Mouse (Mus musculus): ENCODE measurements around the gene Rasl10a. TPM values are rescaled to one million over a fixed set of nuclear protein-coding genes. Genes with fewer than 3 reads are reported as not detected.

Gene Rasl10a
- polyA plus RNA-seq, 1 experiment from 2014 or later: 0.70 TPM

DNA sequence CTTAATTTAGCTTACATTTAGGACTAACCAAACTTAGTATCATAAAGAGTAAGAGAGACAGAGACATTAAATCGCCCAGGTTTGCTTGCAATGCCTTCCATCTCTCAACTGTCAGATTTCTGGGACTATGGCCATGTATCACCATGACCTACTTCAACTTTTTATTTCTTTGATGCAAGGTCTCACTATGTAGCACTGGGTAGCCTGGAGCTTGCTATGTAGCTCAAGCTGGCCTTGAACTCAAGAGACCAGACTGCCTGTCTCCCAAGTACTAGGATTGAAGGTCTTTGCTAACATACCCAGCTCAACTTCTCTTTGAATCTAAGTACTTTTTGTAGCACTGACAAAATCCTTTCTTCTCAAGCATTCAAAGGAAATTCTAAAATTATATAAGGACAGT lies 31.2 kb downstream of the Rasl10a start:
- Histone ChIP-seq H3K4me2 (no peak overlapping the region), H3K9ac (no peak overlapping the region), H3K4me1 (replicated peaks) (0 out of 2 replicates have a peak, but pooled peaks cover 4% of the 10 kb centered on the region), H3K27ac (ENCODE audit: poor library complexity, severe bottlenecking) (no peak overlapping the region), H3K27me3 (replicated peaks) (no peaks in the 10 kb centered on the region), H3K9me3 (replicated peaks) (no peaks in the 10 kb centered on the region), H3K4me3 (no peak overlapping the region), H3K36me3 (peaks cover 76% of the 10 kb centered on the region)
- 98% methylated on average over 1 of the region's 1 CpGs for WGBS
- ATAC-seq (ENCODE audit: insufficient number of reproducible peaks, low FRiP score): no peak

DNA sequence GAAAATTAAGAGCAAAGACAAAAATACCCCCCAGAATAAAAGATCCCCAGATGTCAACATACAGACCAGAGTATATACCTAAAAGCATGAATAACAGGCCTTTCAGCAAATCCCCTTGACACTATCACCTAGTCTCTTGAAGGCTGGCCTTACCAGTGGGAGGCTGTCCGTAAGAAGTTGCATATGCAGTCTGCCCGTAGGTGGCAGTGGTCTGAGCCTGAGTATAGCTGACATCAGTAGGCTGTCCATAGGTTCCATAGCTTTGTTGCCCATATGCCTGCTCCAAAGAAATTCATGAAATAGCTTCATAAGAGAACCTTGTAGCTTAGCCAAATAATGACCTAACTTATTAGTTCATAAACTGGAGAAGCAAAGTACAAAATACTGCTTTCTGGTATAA lies 33.8 kb downstream of the Rasl10a start:
- ATAC-seq (ENCODE audit: insufficient number of reproducible peaks, low FRiP score): no peak
- H3K4me3 ChIP-seq: no peak overlapping the region
- peaks cover 13% of the 10 kb centered on the region for H3K4me1 ChIP-seq (replicated peaks)
- no peak overlapping the region for H3K27ac ChIP-seq (ENCODE audit: poor library complexity, severe bottlenecking)
- 49% methylated on average over 2 of the region's 2 CpGs for WGBS
- no peaks in the 10 kb centered on the region for H3K9me3 ChIP-seq (replicated peaks)
- H3K9ac ChIP-seq: no peak overlapping the region
- H3K27me3 ChIP-seq (replicated peaks): no peaks in the 10 kb centered on the region
- H3K36me3 ChIP-seq: peaks cover 52% of the 10 kb centered on the region
- no peak overlapping the region for H3K4me2 ChIP-seq

DNA sequence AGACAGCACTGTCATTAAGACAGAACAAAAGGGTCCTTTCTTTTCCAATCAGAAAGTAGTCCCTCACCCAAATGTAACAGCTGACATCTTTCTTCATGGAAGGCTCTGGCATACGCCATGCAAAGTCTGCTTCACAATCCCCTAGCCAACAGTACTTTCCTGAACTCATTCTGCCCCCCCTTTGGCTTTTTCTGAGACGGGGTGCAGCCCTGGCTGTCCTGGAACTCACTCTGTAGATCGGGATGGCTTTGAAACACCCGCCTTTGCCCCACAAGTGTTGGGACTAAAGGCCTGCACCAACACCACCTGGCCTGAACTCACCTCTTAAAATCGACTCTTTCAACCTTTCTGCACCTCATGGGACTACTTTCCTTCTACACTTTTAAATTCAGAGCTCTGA lies 37.9 kb downstream of the Rasl10a start:
- Histone ChIP-seq H3K9me3 (replicated peaks) (no peaks in the 10 kb centered on the region), H3K27ac (ENCODE audit: poor library complexity, severe bottlenecking) (no peak overlapping the region), H3K4me3 (no peak overlapping the region), H3K4me2 (peak overlapping the region; percentile 9; the same call in 1 of the 2 replicates), H3K4me1 (replicated peaks) (peaks cover 27% of the 10 kb centered on the region), H3K9ac (no peak overlapping the region), H3K36me3 (peaks cover 17% of the 10 kb centered on the region), H3K27me3 (replicated peaks) (no peaks in the 10 kb centered on the region)
- 74% methylated on average over 5 of the region's 5 CpGs for WGBS
- ATAC-seq (ENCODE audit: insufficient number of reproducible peaks, low FRiP score): no peak

DNA sequence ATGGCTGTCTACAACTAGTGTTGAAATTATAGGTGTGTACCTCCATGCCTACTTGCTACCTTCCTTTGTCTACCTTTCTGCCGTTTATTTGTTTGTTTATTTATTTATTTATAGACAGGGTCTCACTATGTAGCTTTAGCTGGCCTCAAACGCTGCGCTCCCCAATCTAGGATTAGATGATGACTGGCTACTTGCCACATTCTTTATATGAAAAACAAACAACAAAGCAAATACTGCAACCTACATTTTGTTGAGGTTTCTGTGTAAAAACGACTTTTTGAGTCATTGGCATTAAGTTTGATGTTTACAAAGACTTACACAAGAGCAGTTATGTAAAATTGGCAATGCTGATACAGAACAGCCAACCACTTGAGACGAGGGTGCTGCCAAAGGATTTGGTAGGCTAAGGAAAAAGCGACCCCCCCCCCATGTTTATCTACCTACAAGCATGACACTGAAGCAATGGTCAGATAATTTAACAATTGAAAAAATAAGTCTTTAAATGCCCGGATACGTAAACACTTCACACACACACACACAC lies 38.6 kb downstream of the Rasl10a start:
- H3K27ac ChIP-seq (ENCODE audit: poor library complexity, severe bottlenecking): no peak overlapping the region
- WGBS: 60% methylated on average over 8 of the region's 8 CpGs
- peak overlapping the region; percentile 99; the same call in 1 of the 2 replicates for H3K9ac ChIP-seq
- no peaks in the 10 kb centered on the region for H3K27me3 ChIP-seq (replicated peaks)
- ATAC-seq (ENCODE audit: insufficient number of reproducible peaks, low FRiP score): no peak
- peaks cover 13% of the 10 kb centered on the region for H3K36me3 ChIP-seq
- peak overlapping the region; percentile 94 for H3K4me3 ChIP-seq
- no peaks in the 10 kb centered on the region for H3K9me3 ChIP-seq (replicated peaks)
- peaks cover 33% of the 10 kb centered on the region for H3K4me1 ChIP-seq (replicated peaks)
- peak overlapping the region; percentile 84 for H3K4me2 ChIP-seq

DNA sequence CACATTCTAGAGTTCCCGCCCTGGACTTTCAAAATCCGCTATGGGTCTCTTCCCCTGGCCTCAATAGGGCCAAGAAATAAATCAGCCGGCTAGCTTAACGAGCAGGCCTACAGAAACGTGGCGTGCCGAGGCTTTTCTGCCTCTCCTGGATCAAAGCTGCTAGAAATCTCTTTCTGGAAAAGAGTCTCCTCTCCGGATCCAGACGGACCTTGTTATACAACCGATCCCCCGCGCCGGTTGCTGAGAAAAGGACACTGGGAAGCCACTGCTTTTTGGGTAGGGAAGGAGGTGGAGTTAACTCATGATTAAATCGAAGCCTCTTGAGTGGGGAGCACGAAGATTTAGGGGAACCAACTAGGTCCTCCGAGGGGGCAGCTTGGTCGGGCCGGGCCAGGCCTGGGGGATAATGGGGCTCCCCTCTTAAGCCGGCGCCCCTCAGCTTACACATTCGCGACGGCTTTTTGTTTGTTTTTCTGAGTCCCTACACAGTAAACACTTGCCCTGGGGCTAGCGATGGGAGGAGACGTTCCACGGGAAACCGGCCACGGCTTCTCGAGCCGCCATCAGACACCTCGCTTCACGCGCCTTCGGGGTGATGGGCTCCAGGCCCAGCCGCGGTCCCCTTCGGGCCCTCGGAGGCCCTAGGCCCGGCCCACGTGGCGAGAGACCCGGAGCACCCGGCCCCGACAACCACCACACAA lies 40.3 kb downstream of the Rasl10a start:
- peaks cover 5% of the 10 kb centered on the region for H3K36me3 ChIP-seq
- H3K4me2 ChIP-seq: peak overlapping the region; percentile 84
- no peaks in the 10 kb centered on the region for H3K9me3 ChIP-seq (replicated peaks)
- peak overlapping the region; percentile 99 for H3K9ac ChIP-seq
- H3K27ac ChIP-seq (ENCODE audit: poor library complexity, severe bottlenecking): peak overlapping the region; percentile 92
- ATAC-seq (ENCODE audit: insufficient number of reproducible peaks, low FRiP score): no peak
- H3K27me3 ChIP-seq (replicated peaks): no peaks in the 10 kb centered on the region
- peak overlapping the region; percentile 94 for H3K4me3 ChIP-seq
- H3K4me1 ChIP-seq (replicated peaks): peaks cover 29% of the 10 kb centered on the region
- WGBS: under 1% methylated on average over 44 of the region's 44 CpGs

DNA sequence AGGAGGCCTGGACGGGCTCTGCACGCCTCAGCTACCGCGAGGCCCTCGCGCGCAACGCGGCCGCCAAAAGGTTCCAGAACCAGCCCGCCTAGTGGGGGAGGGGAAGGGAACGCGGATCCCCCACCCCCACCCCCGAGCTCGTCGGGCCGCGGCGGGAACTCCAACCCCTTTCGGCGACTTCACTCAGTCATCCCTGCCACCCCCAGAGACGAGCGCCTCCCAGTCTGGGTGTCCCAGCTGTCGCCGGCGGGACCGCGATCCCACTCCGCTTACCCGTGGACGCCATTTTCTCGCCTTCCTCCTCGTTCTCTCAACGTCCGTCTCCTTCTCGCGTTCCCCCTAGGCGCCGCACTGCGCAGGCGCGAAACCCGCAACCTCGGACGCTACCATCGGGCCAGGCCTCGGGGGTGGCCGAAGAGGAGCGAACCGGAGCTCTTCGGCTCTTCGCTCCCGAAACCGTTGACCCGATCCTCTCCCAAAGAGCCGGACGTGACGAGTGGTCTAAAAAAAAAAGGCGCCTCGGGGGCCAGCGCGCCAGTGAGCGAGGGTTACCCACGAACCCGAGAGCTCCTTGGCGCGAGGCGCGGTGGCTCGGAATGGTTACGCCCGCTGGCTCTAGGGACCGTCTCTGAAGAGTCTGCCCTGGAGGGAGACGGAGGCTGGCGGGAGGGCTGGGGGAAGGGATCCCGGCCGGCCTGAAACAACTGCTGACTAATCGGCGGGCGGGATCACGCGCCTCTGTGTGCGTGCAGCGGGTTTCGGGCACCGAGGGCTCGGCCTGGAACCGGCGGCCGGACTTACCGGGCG lies 41.0 kb downstream of the Rasl10a start, which contains the start of the genes Rhbdd3 and Ewsr1:
TSS of gene Rhbdd3 (plus strand) at position 191 of the 807 bp plus-strand sequence.
TSS of gene Ewsr1 (minus strand) at position 531 of the 807 bp plus-strand sequence.
- peaks cover 29% of the 10 kb centered on the region for H3K4me1 ChIP-seq (replicated peaks)
- peaks cover 10% of the 10 kb centered on the region for H3K36me3 ChIP-seq
- peak within 1 kb of the TSS; percentile 99 for H3K9ac ChIP-seq
- H3K4me3 ChIP-seq: peak within 1 kb of the TSS; percentile 94
- peak within 1 kb of the TSS; percentile 92 for H3K27ac ChIP-seq (ENCODE audit: poor library complexity, severe bottlenecking)
- H3K4me2 ChIP-seq: peak within 1 kb of the TSS; percentile 84
- under 1% methylated on average over 90 of the region's 92 CpGs for WGBS
- H3K9me3 ChIP-seq (replicated peaks): no peaks in the 10 kb centered on the region
- peak; percentile 90 for ATAC-seq (ENCODE audit: insufficient number of reproducible peaks, low FRiP score)
- no peaks in the 10 kb centered on the region for H3K27me3 ChIP-seq (replicated peaks)

DNA sequence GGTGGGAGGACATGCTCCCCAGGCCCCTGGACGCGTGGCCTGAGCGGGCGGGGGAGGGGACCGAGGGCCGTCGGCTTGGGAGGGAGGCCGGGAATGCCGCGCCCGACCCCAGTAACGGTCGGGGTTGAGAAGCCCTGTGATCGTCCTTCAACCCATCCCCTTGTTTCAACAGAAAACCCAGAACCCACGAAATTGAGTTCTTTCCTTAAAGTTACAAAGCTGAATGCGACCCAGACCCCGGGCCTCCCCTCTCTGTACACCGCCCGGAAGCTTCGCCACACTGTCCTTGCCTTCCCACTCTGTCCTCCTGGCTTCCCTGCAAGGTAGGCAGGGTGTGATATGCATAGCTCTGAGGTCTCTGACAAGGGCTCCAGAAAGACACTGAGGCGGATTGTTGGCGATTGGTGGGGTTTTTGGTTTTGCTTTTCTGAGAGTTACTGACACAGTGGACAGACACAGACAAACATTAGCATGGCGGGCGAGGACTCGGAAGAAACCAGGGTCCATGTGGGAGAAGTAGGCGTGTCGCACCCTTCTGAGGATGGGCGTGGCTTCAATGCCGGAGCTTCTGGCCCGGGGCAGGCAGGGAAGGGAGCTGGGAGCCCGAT lies 41.8 kb downstream of the Rasl10a start:
- H3K9me3 ChIP-seq (replicated peaks): no peaks in the 10 kb centered on the region
- WGBS: under 1% methylated on average over 31 of the region's 31 CpGs
- peaks cover 29% of the 10 kb centered on the region for H3K4me1 ChIP-seq (replicated peaks)
- H3K27ac ChIP-seq (ENCODE audit: poor library complexity, severe bottlenecking): peak overlapping the region; percentile 92
- ATAC-seq (ENCODE audit: insufficient number of reproducible peaks, low FRiP score): peak; percentile 79
- H3K9ac ChIP-seq: peak overlapping the region; percentile 99
- H3K36me3 ChIP-seq: peaks cover 17% of the 10 kb centered on the region
- no peaks in the 10 kb centered on the region for H3K27me3 ChIP-seq (replicated peaks)
- peak overlapping the region; percentile 70 for H3K4me2 ChIP-seq
- peak overlapping the region; percentile 94 for H3K4me3 ChIP-seq

DNA sequence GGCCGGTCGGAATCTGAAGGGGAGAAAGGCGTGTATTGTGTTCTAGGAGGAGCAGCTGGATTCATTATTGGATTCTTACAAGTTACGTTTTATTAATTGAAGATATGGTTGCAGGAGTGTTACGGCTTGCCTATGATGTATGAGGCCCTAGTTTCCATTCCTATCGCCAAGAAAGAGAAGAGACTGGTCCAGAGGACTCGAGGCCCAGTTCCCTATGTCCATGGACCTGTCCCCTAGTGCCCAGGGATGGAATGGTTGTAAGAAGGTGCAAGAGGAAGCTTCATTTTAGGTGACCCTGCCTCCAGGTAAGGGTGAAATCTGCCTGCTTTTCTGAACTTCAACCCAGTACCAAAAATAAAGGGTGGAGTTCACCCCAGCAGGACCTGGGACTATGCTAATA lies 42.4 kb downstream of the Rasl10a start:
- no peaks in the 10 kb centered on the region for H3K9me3 ChIP-seq (replicated peaks)
- peak overlapping the region; percentile 94 for H3K4me3 ChIP-seq
- H3K4me1 ChIP-seq (replicated peaks): peaks cover 29% of the 10 kb centered on the region
- no peaks in the 10 kb centered on the region for H3K27me3 ChIP-seq (replicated peaks)
- peak overlapping the region; percentile 70 for H3K4me2 ChIP-seq
- peak overlapping the region; percentile 99 for H3K9ac ChIP-seq
- H3K27ac ChIP-seq (ENCODE audit: poor library complexity, severe bottlenecking): peak overlapping the region; percentile 92
- no peak for ATAC-seq (ENCODE audit: insufficient number of reproducible peaks, low FRiP score)
- 1% methylated on average over 7 of the region's 7 CpGs for WGBS
- H3K36me3 ChIP-seq: peaks cover 23% of the 10 kb centered on the region

DNA sequence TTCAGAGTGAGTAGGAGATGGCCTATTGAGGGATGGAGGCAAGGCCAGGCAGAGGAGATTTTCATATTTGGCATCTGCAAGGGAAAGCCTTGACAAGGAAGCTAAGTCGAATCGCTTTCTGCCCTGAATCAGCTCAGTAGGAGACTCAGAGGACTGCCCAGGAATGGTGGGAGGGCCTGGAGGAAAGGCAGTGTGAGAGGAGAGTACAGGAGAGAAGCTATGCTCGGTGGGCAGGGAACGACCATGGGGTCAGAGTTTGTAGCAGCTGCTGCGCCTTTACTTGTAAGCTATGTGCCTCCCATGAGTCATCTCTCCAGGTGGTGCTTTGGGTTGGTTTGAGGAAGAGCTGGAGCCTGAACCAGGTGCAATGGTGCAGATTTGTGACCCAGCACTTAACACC lies 42.9 kb downstream of the Rasl10a start:
- no peaks in the 10 kb centered on the region for H3K9me3 ChIP-seq (replicated peaks)
- ATAC-seq (ENCODE audit: insufficient number of reproducible peaks, low FRiP score): no peak
- peak overlapping the region; percentile 70 for H3K4me2 ChIP-seq
- H3K36me3 ChIP-seq: peaks cover 28% of the 10 kb centered on the region
- H3K4me1 ChIP-seq (replicated peaks): peaks cover 28% of the 10 kb centered on the region
- peak overlapping the region; percentile 99; the same call in 1 of the 2 replicates for H3K9ac ChIP-seq
- H3K4me3 ChIP-seq: 0 out of 2 replicates have a peak overlapping the region, but pooled peaks have one; percentile 94
- no peaks in the 10 kb centered on the region for H3K27me3 ChIP-seq (replicated peaks)
- H3K27ac ChIP-seq (ENCODE audit: poor library complexity, severe bottlenecking): no peak overlapping the region
- 65% methylated on average over 5 of the region's 5 CpGs for WGBS

DNA sequence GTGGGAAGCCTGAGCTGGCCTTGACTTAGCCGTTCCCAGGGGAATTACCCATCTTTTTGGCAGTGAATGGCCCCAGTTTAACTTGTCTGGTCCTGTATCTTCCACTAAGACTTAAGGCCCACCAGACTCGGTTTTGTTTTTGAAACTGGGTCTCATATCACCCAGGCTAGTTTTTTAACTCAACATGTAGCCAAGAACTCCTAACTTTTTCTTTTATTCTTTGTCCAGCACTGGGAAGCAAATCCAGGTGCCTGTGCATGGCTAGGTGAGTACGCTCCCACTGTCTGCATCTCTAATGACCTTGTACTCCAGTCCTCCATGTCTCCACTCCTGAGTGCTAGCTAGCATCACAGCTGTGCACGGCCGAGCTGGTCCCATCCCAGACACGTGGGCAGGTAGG lies 43.7 kb downstream of the Rasl10a start:
- no peak for ATAC-seq (ENCODE audit: insufficient number of reproducible peaks, low FRiP score)
- Histone ChIP-seq H3K4me3 (no peak overlapping the region), H3K4me2 (no peak overlapping the region), H3K27me3 (replicated peaks) (no peaks in the 10 kb centered on the region), H3K27ac (ENCODE audit: poor library complexity, severe bottlenecking) (no peak overlapping the region), H3K9ac (no peak overlapping the region), H3K36me3 (peaks cover 30% of the 10 kb centered on the region), H3K9me3 (replicated peaks) (no peaks in the 10 kb centered on the region), H3K4me1 (replicated peaks) (peaks cover 21% of the 10 kb centered on the region)
- 78% methylated on average over 6 of the region's 6 CpGs for WGBS

DNA sequence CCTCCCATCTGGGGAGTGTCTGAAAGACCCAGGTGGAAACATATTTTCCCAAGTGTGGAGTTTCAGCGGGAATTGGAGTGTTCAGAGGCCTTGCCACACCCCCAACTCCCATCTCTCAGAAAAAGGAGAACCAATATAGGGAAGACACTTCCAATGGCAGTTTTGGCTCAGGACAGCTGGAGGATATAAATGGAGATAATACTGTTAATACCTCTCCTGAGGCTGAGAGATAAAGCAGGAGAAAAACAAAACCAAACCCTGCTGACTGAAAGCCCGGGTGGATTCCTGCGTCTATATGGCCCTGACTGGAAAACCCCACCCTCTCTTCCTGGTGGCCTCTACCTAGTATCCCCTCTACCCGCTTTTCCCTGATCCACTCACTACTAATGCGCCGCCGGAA lies 44.5 kb downstream of the Rasl10a start:
- no peaks in the 10 kb centered on the region for H3K27me3 ChIP-seq (replicated peaks)
- H3K4me3 ChIP-seq: no peak overlapping the region
- no peak overlapping the region for H3K27ac ChIP-seq (ENCODE audit: poor library complexity, severe bottlenecking)
- no peaks in the 10 kb centered on the region for H3K9me3 ChIP-seq (replicated peaks)
- 68% methylated on average over 7 of the region's 7 CpGs for WGBS
- ATAC-seq (ENCODE audit: insufficient number of reproducible peaks, low FRiP score): no peak
- H3K36me3 ChIP-seq: peaks cover 30% of the 10 kb centered on the region
- H3K4me1 ChIP-seq (replicated peaks): peaks cover 14% of the 10 kb centered on the region
- no peak overlapping the region for H3K4me2 ChIP-seq
- no peak overlapping the region for H3K9ac ChIP-seq

All from heart, embryonic 12.5 days (tissue).